In the genomic region with DNA sequence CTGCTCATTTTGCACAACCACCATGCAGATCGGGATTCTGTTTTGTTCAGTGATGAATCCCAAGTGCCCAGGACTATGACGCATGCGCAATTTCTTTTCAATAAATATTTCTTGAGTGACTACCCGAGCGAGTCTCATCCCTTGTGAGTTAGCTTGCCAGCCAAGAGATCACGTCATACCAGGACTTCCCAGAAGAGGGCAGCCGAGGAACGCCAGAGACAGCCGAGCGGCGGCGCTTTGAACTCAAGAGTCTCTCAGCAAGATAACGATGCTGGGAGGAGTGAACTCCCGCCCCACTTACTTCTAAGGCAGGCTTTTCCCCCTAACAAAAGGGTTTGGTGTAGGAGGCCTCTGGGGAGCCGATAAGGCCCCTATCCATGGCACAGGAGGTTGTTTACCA, we compare ENCODE assay signal across 8 mouse cellular contexts. TPM values are rescaled to one million over a fixed set of nuclear protein-coding genes. Genes with fewer than 3 reads are reported as not detected.
DNase-seq lines count a peak whose midpoint lies in the region; ATAC-seq and TF ChIP-seq lines count a peak whose summit lies in the region.

No protein-coding gene starts in this region.

- H3K9me3 ChIP-seq in ES-Bruce4 (replicated peaks; ENCODE audit: control insufficient read depth, insufficient read depth, low read length, poor library complexity, severe bottlenecking): no peaks in the 10 kb centered on the region
- H3K9me3 ChIP-seq in heart, embryonic 12.5 days (replicated peaks): no peaks in the 10 kb centered on the region
- no peaks in the 10 kb centered on the region for H3K9me3 ChIP-seq in liver, embryonic 14.5 days (ENCODE audit: control insufficient read depth, low read length)
- H3K9me3 ChIP-seq in neural tube, embryonic 14.5 days (ENCODE audit: control insufficient read depth, low read length): no peaks in the 10 kb centered on the region

- no peak for TF ChIP-seq EP300 in ES-Bruce4 (IDR thresholded peaks at IDR 0.05; ENCODE audit: insufficient read depth, low read depth, low read length)
- TF ChIP-seq EP300 in liver, embryonic 14.5 days (IDR thresholded peaks at IDR 0.05; ENCODE audit: low read depth): no peak

- WGBS in heart, embryonic 12.5 days: 3% methylated on average over 15 of the region's 15 CpGs
- 2% methylated on average over 15 of the region's 15 CpGs for WGBS in liver, embryonic 14.5 days (ENCODE audit: insufficient replicate concordance)
- 2% methylated on average over 15 of the region's 15 CpGs for WGBS in neural tube, embryonic 14.5 days

- H3K4me2 ChIP-seq in heart, embryonic 12.5 days: peak overlapping the region; percentile 32
- no peak overlapping the region for H3K4me2 ChIP-seq in liver, embryonic 14.5 days (ENCODE audit: low read depth)
- H3K4me2 ChIP-seq in neural tube, embryonic 14.5 days (ENCODE audit: low read depth, low read length): peak overlapping the region; percentile 22; the same call in 1 of the 2 replicates

- TF ChIP-seq POLR2A in ES-Bruce4 (IDR thresholded peaks at IDR 0.05; ENCODE audit: insufficient read depth, low read length): no peak

- peak; percentile 63 for ATAC-seq in heart, embryonic 12.5 days (ENCODE audit: insufficient number of reproducible peaks, low FRiP score)
- peak; percentile 37; the same call in 1 of the 2 replicates for ATAC-seq in liver, embryonic 14.5 days (ENCODE audit: insufficient read depth)
- peak; percentile 65; the same call in 1 of the 2 replicates for ATAC-seq in neural tube, embryonic 14.5 days (ENCODE audit: low read depth)

- no peak overlapping the region for H3K4me3 ChIP-seq in ES-Bruce4 (ENCODE audit: low read depth, low read length)
- no peak overlapping the region for H3K4me3 ChIP-seq in heart, embryonic 12.5 days
- no peak overlapping the region for H3K4me3 ChIP-seq in liver, embryonic 14.5 days (ENCODE audit: insufficient read depth in 1 of 2, low read depth in 2 of 2, low read length in 2 of 2)
- H3K4me3 ChIP-seq in neural tube, embryonic 14.5 days (ENCODE audit: low read depth, low read length): no peak overlapping the region

- peak; percentile 64 for DNase-seq in c-Kit-positive CD71-negative TER-119-negative erythroid progenitor cells, embryonic 14.5 days (ENCODE audit: low read depth)
- peak; percentile 91 for DNase-seq in fibroblast of lung, adult 2 months (ENCODE audit: low read depth)
- DNase-seq in kidney, postnatal 25 days: peak; percentile 85 to 93
- DNase-seq in liver, embryonic 14.5 days (ENCODE audit: low read depth in 3 of 3, low spot score in 3 of 3): peak; percentile 37 to 44 (median 41)
- peak; percentile 80 for DNase-seq in testis, postnatal 14 days (ENCODE audit: low spot score)

- H3K4me1 ChIP-seq in ES-Bruce4 (ENCODE audit: control insufficient read depth, insufficient read depth, low read length): no peaks in the 10 kb centered on the region
- peaks cover 4% of the 10 kb centered on the region for H3K4me1 ChIP-seq in heart, embryonic 12.5 days (replicated peaks)
- no peaks in the 10 kb centered on the region for H3K4me1 ChIP-seq in liver, embryonic 14.5 days (replicated peaks; ENCODE audit: control insufficient read depth in 2 of 2, insufficient read depth in 2 of 2, low read length in 1 of 2)
- H3K4me1 ChIP-seq in neural tube, embryonic 14.5 days (ENCODE audit: control insufficient read depth, insufficient read depth, low read length): no peaks in the 10 kb centered on the region

- H3K36me3 ChIP-seq in ES-Bruce4 (ENCODE audit: control insufficient read depth, insufficient read depth, low read length, poor library complexity, severe bottlenecking): no peaks in the 10 kb centered on the region
- no peaks in the 10 kb centered on the region for H3K36me3 ChIP-seq in heart, embryonic 12.5 days
- no peaks in the 10 kb centered on the region for H3K36me3 ChIP-seq in liver, embryonic 14.5 days (replicated peaks; ENCODE audit: control insufficient read depth, insufficient read depth, low read depth)
- no peaks in the 10 kb centered on the region for H3K36me3 ChIP-seq in neural tube, embryonic 14.5 days (ENCODE audit: control insufficient read depth, insufficient read depth, low read length)

- H3K27me3 ChIP-seq in ES-Bruce4 (ENCODE audit: control insufficient read depth, insufficient read depth, low read length, poor library complexity, severe bottlenecking): no peaks in the 10 kb centered on the region
- H3K27me3 ChIP-seq in heart, embryonic 12.5 days (replicated peaks): peaks cover 72% of the 10 kb centered on the region
- H3K27me3 ChIP-seq in liver, embryonic 14.5 days (ENCODE audit: control insufficient read depth, insufficient read depth, low read length): no peaks in the 10 kb centered on the region
- peaks cover 2% of the 10 kb centered on the region; the same call in 1 of the 2 replicates for H3K27me3 ChIP-seq in neural tube, embryonic 14.5 days (ENCODE audit: control insufficient read depth, insufficient read depth, low read length)

- H3K27ac ChIP-seq in ES-Bruce4 (ENCODE audit: insufficient read depth, low read length): no peak overlapping the region
- no peak overlapping the region for H3K27ac ChIP-seq in heart, embryonic 12.5 days (ENCODE audit: poor library complexity, severe bottlenecking)
- H3K27ac ChIP-seq in liver, embryonic 14.5 days: no peak overlapping the region
- no peak overlapping the region for H3K27ac ChIP-seq in neural tube, embryonic 14.5 days (ENCODE audit: low read depth, low read length)

- TF ChIP-seq CTCF in ES-Bruce4 (IDR thresholded peaks at IDR 0.05; ENCODE audit: low read depth, low read length): peak; percentile 81
- peak; percentile 82 for TF ChIP-seq CTCF in liver, embryonic 14.5 days (IDR thresholded peaks at IDR 0.05; ENCODE audit: low read depth)

- no peak overlapping the region for H3K9ac ChIP-seq in ES-Bruce4 (ENCODE audit: low read depth, poor library complexity, severe bottlenecking)
- no peak overlapping the region for H3K9ac ChIP-seq in heart, embryonic 12.5 days
- no peak overlapping the region for H3K9ac ChIP-seq in liver, embryonic 14.5 days (replicated peaks)
- no peak overlapping the region for H3K9ac ChIP-seq in neural tube, embryonic 14.5 days (replicated peaks; ENCODE audit: low read depth, low read length)

RNA-seq across cellular contexts. Expression of gene Emx2, which starts 40.1 kb away (rescaled TPM):
- polyA plus RNA-seq in ES-Bruce4 (2011; ENCODE audit: insufficient read depth, insufficient read length, low read depth, missing spikeins): 0.51 and 0.59 TPM in 2 replicates
- polyA plus RNA-seq in heart, embryonic 12.5 days (2016; fragmentation: Nextera tagmentation; extraction: Ambion mirVana): not detected in 2 replicates
- 0.01 and 0.06 TPM in 2 replicates for polyA plus RNA-seq in liver, embryonic 14.5 days (2012; rRNA removed)
- polyA plus RNA-seq in liver, embryonic 14.5 days (2014; fragmentation: Nextera tagmentation; extraction: Ambion mirVana): not detected in 2 replicates
- polyA plus RNA-seq in neural tube, embryonic 14.5 days (2014; fragmentation: Nextera tagmentation; extraction: Ambion mirVana): not detected in 2 replicates

Comparison
In these comparisons a context has a peak if more than half of its experiments do, and no peak if none do; other contexts are left out.
1. DNase-seq: peak in every context shown above with its lines; median percentile 91 in fibroblast of lung, adult 2 months; 89 in kidney, postnatal 25 days; 80 in testis, postnatal 14 days; 64 in c-Kit-positive CD71-negative TER-119-negative erythroid progenitor cells, embryonic 14.5 days; 41 in liver, embryonic 14.5 days.